Mouse (Mus musculus): Measurements from ENCODE around the gene Appl1. TPM values are rescaled to one million over a fixed set of nuclear protein-coding genes. Genes with fewer than 3 reads are reported as not detected.

The Appl1 gene
- polyA plus RNA-seq (2014; fragmentation: Nextera tagmentation; extraction: Ambion mirVana): 35.4 and 38.4 TPM in 2 replicates

- ATAC-seq (replicated peaks; ENCODE audit: low FRiP score): no peak
- DNase-seq (ENCODE audit: low spot score): no peak
- H3K4me1 ChIP-seq (replicated peaks; ENCODE audit: control insufficient read depth, insufficient read depth, low read length): no peaks in the 10 kb centered on the region
- WGBS: 49% methylated on average over 10 of the region's 10 CpGs
- H3K4me2 ChIP-seq (ENCODE audit: low read depth, low read length, severe bottlenecking): peak within 1 kb of the TSS; percentile 67
- no peaks in the 10 kb centered on the region for H3K36me3 ChIP-seq (ENCODE audit: control insufficient read depth, insufficient read depth, low read length)
- no peaks in the 10 kb centered on the region for H3K9me3 ChIP-seq (ENCODE audit: control insufficient read depth, low read length)
- peak within 1 kb of the TSS; percentile 70 for H3K27ac ChIP-seq (ENCODE audit: low read depth, low read length)
- no peaks in the 10 kb centered on the region; the same call in 1 of the 2 replicates for H3K27me3 ChIP-seq (ENCODE audit: control insufficient read depth, insufficient read depth, low read length)
- peak within 1 kb of the TSS; percentile 89 for H3K4me3 ChIP-seq (ENCODE audit: low read depth, low read length)
- peak within 1 kb of the TSS; percentile 82 for H3K9ac ChIP-seq (ENCODE audit: low read length)
Measured at GRCm38 (mm10) chr14:26971106-26971789, at the start of gene Appl1. TSS of gene Appl1 (minus strand) at chr14:26971232.

GRCm38 (mm10) chr14:27019850-27020249 is 48.8 kb upstream of the Appl1 start:
- H3K4me3 ChIP-seq (ENCODE audit: low read depth, low read length): no peak overlapping the region
- 93% methylated on average over 14 of the region's 14 CpGs for WGBS
- H3K9ac ChIP-seq (ENCODE audit: low read length): no peak overlapping the region
- H3K4me1 ChIP-seq (replicated peaks; ENCODE audit: control insufficient read depth, insufficient read depth, low read length): no peaks in the 10 kb centered on the region
- H3K4me2 ChIP-seq (ENCODE audit: low read depth, low read length, severe bottlenecking): no peak overlapping the region
- H3K9me3 ChIP-seq (ENCODE audit: control insufficient read depth, low read length): no peaks in the 10 kb centered on the region
- ATAC-seq (replicated peaks; ENCODE audit: low FRiP score): no peak
- no peak for DNase-seq (ENCODE audit: low spot score)
- H3K27ac ChIP-seq (ENCODE audit: low read depth, low read length): no peak overlapping the region
- no peaks in the 10 kb centered on the region for H3K36me3 ChIP-seq (ENCODE audit: control insufficient read depth, insufficient read depth, low read length)
- H3K27me3 ChIP-seq (ENCODE audit: control insufficient read depth, insufficient read depth, low read length): no peaks in the 10 kb centered on the region

GRCm38 (mm10) chr14:27017936-27018335 is 46.9 kb upstream of the Appl1 start:
- no peak overlapping the region for H3K27ac ChIP-seq (ENCODE audit: low read depth, low read length)
- H3K4me2 ChIP-seq (ENCODE audit: low read depth, low read length, severe bottlenecking): no peak overlapping the region
- H3K4me3 ChIP-seq (ENCODE audit: low read depth, low read length): no peak overlapping the region
- no peak for DNase-seq (ENCODE audit: low spot score)
- no peaks in the 10 kb centered on the region for H3K36me3 ChIP-seq (ENCODE audit: control insufficient read depth, insufficient read depth, low read length)
- no peak overlapping the region for H3K9ac ChIP-seq (ENCODE audit: low read length)
- no peak for ATAC-seq (replicated peaks; ENCODE audit: low FRiP score)
- WGBS: 96% methylated on average over 2 of the region's 2 CpGs
- H3K27me3 ChIP-seq (ENCODE audit: control insufficient read depth, insufficient read depth, low read length): no peaks in the 10 kb centered on the region
- H3K9me3 ChIP-seq (ENCODE audit: control insufficient read depth, low read length): no peaks in the 10 kb centered on the region
- H3K4me1 ChIP-seq (replicated peaks; ENCODE audit: control insufficient read depth, insufficient read depth, low read length): no peaks in the 10 kb centered on the region

DNA sequence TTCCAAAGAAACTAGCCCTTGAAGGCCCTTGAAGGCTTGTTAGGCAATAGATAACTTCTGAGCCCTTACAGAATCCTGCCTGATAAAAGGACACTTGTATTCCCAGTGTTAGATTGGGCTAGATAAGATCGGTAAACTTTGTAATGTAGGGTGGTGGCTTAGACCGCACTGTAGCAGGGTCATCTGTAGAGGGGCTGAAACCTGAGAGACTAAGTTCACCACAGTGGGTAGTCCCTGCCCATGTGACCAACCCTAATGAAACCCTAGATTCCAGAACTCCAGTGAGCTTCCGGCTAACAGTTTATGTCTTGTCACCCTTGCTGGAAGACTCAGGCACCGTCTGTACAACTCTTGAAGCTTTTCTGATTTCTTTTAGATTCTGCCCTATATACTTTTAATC is 42.6 kb upstream of the Appl1 start:
- no peak overlapping the region for H3K4me3 ChIP-seq (ENCODE audit: low read depth, low read length)
- no peaks in the 10 kb centered on the region for H3K9me3 ChIP-seq (ENCODE audit: control insufficient read depth, low read length)
- no peak for DNase-seq (ENCODE audit: low spot score)
- no peak overlapping the region for H3K27ac ChIP-seq (ENCODE audit: low read depth, low read length)
- H3K36me3 ChIP-seq (ENCODE audit: control insufficient read depth, insufficient read depth, low read length): no peaks in the 10 kb centered on the region
- H3K9ac ChIP-seq (ENCODE audit: low read length): no peak overlapping the region
- H3K27me3 ChIP-seq (ENCODE audit: control insufficient read depth, insufficient read depth, low read length): no peaks in the 10 kb centered on the region; the same call in 1 of the 2 replicates
- no peak overlapping the region for H3K4me2 ChIP-seq (ENCODE audit: low read depth, low read length, severe bottlenecking)
- ATAC-seq (replicated peaks; ENCODE audit: low FRiP score): no peak
- H3K4me1 ChIP-seq (replicated peaks; ENCODE audit: control insufficient read depth, insufficient read depth, low read length): no peaks in the 10 kb centered on the region
- WGBS: 88% methylated on average over 4 of the region's 4 CpGs

DNA sequence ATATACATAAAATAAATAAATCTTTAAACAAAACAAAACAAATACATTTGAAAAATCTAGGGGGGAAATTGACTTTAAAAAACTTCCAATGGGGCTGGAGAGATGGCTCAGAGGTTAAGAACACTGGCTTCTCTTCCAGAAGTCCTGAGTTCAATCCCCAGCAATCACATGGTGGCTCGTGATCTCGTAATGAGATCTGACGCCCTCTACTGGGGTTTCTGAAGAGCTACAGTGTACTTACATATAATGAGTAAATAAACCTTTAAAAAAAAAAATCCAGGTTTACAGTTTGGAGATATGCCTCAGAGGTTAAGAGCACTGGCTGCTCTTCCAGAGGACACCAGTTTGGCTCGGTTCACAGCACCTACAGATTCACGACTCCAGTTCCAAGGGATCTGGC is 40.5 kb upstream of the Appl1 start:
- H3K36me3 ChIP-seq (ENCODE audit: control insufficient read depth, insufficient read depth, low read length): no peaks in the 10 kb centered on the region
- DNase-seq (ENCODE audit: low spot score) (no peak), ATAC-seq (replicated peaks; ENCODE audit: low FRiP score) (no peak)
- H3K27ac ChIP-seq (ENCODE audit: low read depth, low read length): no peak overlapping the region
- no peak overlapping the region for H3K9ac ChIP-seq (ENCODE audit: low read length)
- 86% methylated on average over 5 of the region's 5 CpGs for WGBS
- H3K27me3 ChIP-seq (ENCODE audit: control insufficient read depth, insufficient read depth, low read length): peaks cover under 1% of the 10 kb centered on the region
- H3K9me3 ChIP-seq (ENCODE audit: control insufficient read depth, low read length): no peaks in the 10 kb centered on the region
- no peak overlapping the region for H3K4me3 ChIP-seq (ENCODE audit: low read depth, low read length)
- H3K4me2 ChIP-seq (ENCODE audit: low read depth, low read length, severe bottlenecking): no peak overlapping the region
- H3K4me1 ChIP-seq (replicated peaks; ENCODE audit: control insufficient read depth, insufficient read depth, low read length): no peaks in the 10 kb centered on the region

- no peak for DNase-seq (ENCODE audit: low spot score)
- H3K9ac ChIP-seq (ENCODE audit: low read length): no peak overlapping the region
- H3K27ac ChIP-seq (ENCODE audit: low read depth, low read length): no peak overlapping the region
- no peak overlapping the region for H3K4me3 ChIP-seq (ENCODE audit: low read depth, low read length)
- WGBS: 7% methylated on average over 6 of the region's 6 CpGs
- no peak for ATAC-seq (replicated peaks; ENCODE audit: low FRiP score)
- H3K36me3 ChIP-seq (ENCODE audit: control insufficient read depth, insufficient read depth, low read length): no peaks in the 10 kb centered on the region
- H3K27me3 ChIP-seq (ENCODE audit: control insufficient read depth, insufficient read depth, low read length): peaks cover 12% of the 10 kb centered on the region
- H3K4me2 ChIP-seq (ENCODE audit: low read depth, low read length, severe bottlenecking): no peak overlapping the region
- 0 out of 2 replicates have a peak, but pooled peaks cover 2% of the 10 kb centered on the region for H3K4me1 ChIP-seq (replicated peaks; ENCODE audit: control insufficient read depth, insufficient read depth, low read length)
- H3K9me3 ChIP-seq (ENCODE audit: control insufficient read depth, low read length): no peaks in the 10 kb centered on the region
Measured at GRCm38 (mm10) chr14:27005937-27006336, 34.9 kb upstream of the Appl1 start.

GRCm38 (mm10) chr14:27004906-27005305 is 33.9 kb upstream of the Appl1 start:
- no peak for ATAC-seq (replicated peaks; ENCODE audit: low FRiP score)
- Histone ChIP-seq H3K4me1 (replicated peaks; ENCODE audit: control insufficient read depth, insufficient read depth, low read length) (0 out of 2 replicates have a peak, but pooled peaks cover 2% of the 10 kb centered on the region), H3K36me3 (ENCODE audit: control insufficient read depth, insufficient read depth, low read length) (no peaks in the 10 kb centered on the region), H3K27ac (ENCODE audit: low read depth, low read length) (no peak overlapping the region), H3K4me2 (ENCODE audit: low read depth, low read length, severe bottlenecking) (no peak overlapping the region), H3K4me3 (ENCODE audit: low read depth, low read length) (no peak overlapping the region), H3K9me3 (ENCODE audit: control insufficient read depth, low read length) (no peaks in the 10 kb centered on the region), H3K27me3 (ENCODE audit: control insufficient read depth, insufficient read depth, low read length) (peaks cover 16% of the 10 kb centered on the region), H3K9ac (ENCODE audit: low read length) (no peak overlapping the region)
- 76% methylated on average over 7 of the region's 7 CpGs for WGBS
- DNase-seq (ENCODE audit: low spot score): no peak

- WGBS: 3% methylated on average over 11 of the region's 11 CpGs
- no peak for ATAC-seq (replicated peaks; ENCODE audit: low FRiP score)
- no peak for DNase-seq (ENCODE audit: low spot score)
- Histone ChIP-seq H3K9ac (ENCODE audit: low read length) (no peak overlapping the region), H3K4me2 (ENCODE audit: low read depth, low read length, severe bottlenecking) (no peak overlapping the region), H3K27ac (ENCODE audit: low read depth, low read length) (no peak overlapping the region), H3K36me3 (ENCODE audit: control insufficient read depth, insufficient read depth, low read length) (no peaks in the 10 kb centered on the region), H3K27me3 (ENCODE audit: control insufficient read depth, insufficient read depth, low read length) (peaks cover 21% of the 10 kb centered on the region), H3K4me3 (ENCODE audit: low read depth, low read length) (no peak overlapping the region), H3K4me1 (replicated peaks; ENCODE audit: control insufficient read depth, insufficient read depth, low read length) (no peaks in the 10 kb centered on the region), H3K9me3 (ENCODE audit: control insufficient read depth, low read length) (no peaks in the 10 kb centered on the region)
Measured at GRCm38 (mm10) chr14:27000386-27000785, 29.4 kb upstream of the Appl1 start.

- Histone ChIP-seq H3K27me3 (ENCODE audit: control insufficient read depth, insufficient read depth, low read length) (peaks cover 12% of the 10 kb centered on the region; the same call in 1 of the 2 replicates), H3K27ac (ENCODE audit: low read depth, low read length) (no peak overlapping the region), H3K9me3 (ENCODE audit: control insufficient read depth, low read length) (no peaks in the 10 kb centered on the region), H3K9ac (ENCODE audit: low read length) (no peak overlapping the region), H3K36me3 (ENCODE audit: control insufficient read depth, insufficient read depth, low read length) (no peaks in the 10 kb centered on the region), H3K4me3 (ENCODE audit: low read depth, low read length) (no peak overlapping the region), H3K4me1 (replicated peaks; ENCODE audit: control insufficient read depth, insufficient read depth, low read length) (0 out of 2 replicates have a peak, but pooled peaks cover 4% of the 10 kb centered on the region), H3K4me2 (ENCODE audit: low read depth, low read length, severe bottlenecking) (no peak overlapping the region)
- ATAC-seq (replicated peaks; ENCODE audit: low FRiP score) (no peak), DNase-seq (ENCODE audit: low spot score) (no peak)
Measured at GRCm38 (mm10) chr14:26996257-26996656, 25.2 kb upstream of the Appl1 start.
